Mouse (Mus musculus) kidney, embryonic 16.5 days (tissue): Measurements from ENCODE around the gene Zfp418. TPM values are rescaled to one million over a fixed set of nuclear protein-coding genes. Genes with fewer than 3 reads are reported as not detected.
"Not testable (repeated sequence)": the region's sequence is repeated elsewhere in the genome, so short reads cannot be mapped to it uniquely, and the experiment has no call there.

Experiments used
- ATAC-seq: fragments of 200-750 bp; cut with Nextera tagmentation; 2 replicates; pipeline ENCODE4 v1.8.0; 2017; ENCODE audit warnings: moderate TSS enrichment; ENCODE audit not compliant: low FRiP score, low TSS enrichment
- H3K27ac ChIP-seq: fragments of 300-500 bp; sonication (generic); 2 replicates; pipeline ENCODE4 v1.5.1; 2014; ENCODE audit warnings: low read length
- H3K27me3 ChIP-seq: fragments of 300-500 bp; sonication (generic); 2 replicates; pipeline ENCODE4 v1.6.1; 2014; ENCODE audit warnings: low read length, control low read depth, mixed read lengths; ENCODE audit not compliant: insufficient read depth
- H3K36me3 ChIP-seq: fragments of 300-500 bp; sonication (generic); 2 replicates; pipeline ENCODE4 v1.6.1; 2014; ENCODE audit warnings: low read length, control low read depth, mixed read lengths; ENCODE audit not compliant: insufficient read depth
- H3K4me1 ChIP-seq: fragments of 300-500 bp; sonication (generic); 2 replicates; pipeline ENCODE4 v1.6.1; 2014; ENCODE audit warnings: low read length, control low read depth, mixed read lengths; ENCODE audit not compliant: insufficient read depth
- H3K4me2 ChIP-seq: fragments of 300-500 bp; sonication (generic); replicated peaks from 2 replicates; pipeline ENCODE4 v1.6.1; 2014; ENCODE audit warnings: low read depth, low read length
- H3K4me3 ChIP-seq: fragments of 300-500 bp; sonication (generic); 2 replicates; pipeline ENCODE4 v1.5.1; 2014; ENCODE audit warnings: mild to moderate bottlenecking, low read length
- H3K9ac ChIP-seq: fragments of 300-500 bp; sonication (generic); replicated peaks from 2 replicates; pipeline ENCODE4 v1.6.1; 2014; ENCODE audit warnings: low read length
- H3K9me3 ChIP-seq: fragments of 300-500 bp; sonication (generic); 2 replicates; pipeline ENCODE4 v1.6.1; 2016; ENCODE audit warnings: low read length, control low read depth
- WGBS: fragments of 180-500 bp; shearing (Covaris S2); extraction: QIAGEN DNeasy Blood & Tissue Kit; methylation state at CpG from one replicate; pipeline ENCODE4 v1.1.7; 2014; 5-methylcytosine and 5-hydroxymethylcytosine counted together
- polyA plus RNA-seq: library from polyadenylated mRNA; unstranded; fragments of >200 nt; fragmentation: Nextera tagmentation; extraction: Ambion mirVana; gene quantifications from 2 replicates; pipeline ENCODE4 v1.2.1, GENCODE M21; 2015

The Zfp418 gene
- polyA plus RNA-seq = 2.3 and 3.0 TPM in 2 replicates

DNA sequence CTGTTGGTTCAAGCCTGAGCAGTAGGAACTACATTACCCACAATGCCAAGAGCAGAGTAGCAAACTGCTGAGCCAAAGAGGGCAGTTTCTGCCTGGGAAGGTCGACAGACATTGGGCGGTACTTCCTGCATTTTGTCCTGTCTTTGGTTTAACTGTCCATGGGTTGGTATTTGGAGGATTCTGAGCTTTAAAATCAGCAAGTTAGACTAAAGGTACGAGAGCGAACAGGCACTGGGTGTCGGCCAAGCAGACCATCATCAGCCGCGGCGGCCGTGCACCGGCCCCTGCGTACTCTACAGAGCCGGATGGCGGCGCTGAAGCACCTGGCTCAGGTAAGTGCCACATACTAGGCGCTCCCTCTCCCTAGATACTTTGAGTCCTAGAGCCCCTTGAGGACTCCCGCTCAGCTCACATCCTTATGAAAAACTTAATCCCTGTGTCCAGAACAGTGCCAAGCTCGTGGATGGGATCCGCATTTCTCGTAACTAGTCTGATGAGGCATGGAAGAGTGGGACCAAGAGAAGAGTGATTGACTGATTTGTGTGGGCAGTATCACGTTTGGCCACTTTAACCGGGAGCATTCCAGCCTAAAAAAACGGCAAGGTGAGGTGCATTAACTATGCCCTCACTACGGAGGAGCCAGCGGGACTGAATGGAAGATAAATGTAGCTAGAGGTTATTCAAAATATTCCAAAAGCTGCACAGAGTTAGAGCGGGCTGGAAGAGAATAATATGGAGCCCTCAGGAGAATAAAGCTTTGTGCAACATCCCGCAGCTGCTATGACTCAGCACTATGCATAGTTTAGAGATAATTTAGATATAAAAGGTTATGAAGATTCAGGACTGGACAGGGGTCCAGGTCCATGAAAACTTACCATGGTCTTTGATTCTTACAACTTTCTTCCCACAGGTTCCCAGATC is at the start of gene Zfp418:
TSS of gene Zfp418 (plus strand) at position 104 of the 921 bp plus-strand sequence.
- peak within 1 kb of the TSS; percentile 73 for H3K4me3 ChIP-seq
- H3K4me1 ChIP-seq = peaks cover 4% of the 10 kb centered on the region; the same call in 1 of the 2 replicates
- WGBS = under 1% methylated on average over 26 of the region's 26 CpGs
- H3K36me3 ChIP-seq = peaks cover 8% of the 10 kb centered on the region; the same call in 1 of the 2 replicates
- peak; percentile 99 for ATAC-seq
- H3K9me3 ChIP-seq = no peaks in the 10 kb centered on the region
- peak within 1 kb of the TSS; percentile 72 for H3K27ac ChIP-seq
- peak within 1 kb of the TSS; percentile 74 for H3K4me2 ChIP-seq
- peak within 1 kb of the TSS; percentile 78 for H3K9ac ChIP-seq
- no peaks in the 10 kb centered on the region for H3K27me3 ChIP-seq

GRCm38 (mm10) chr7:7121602-7121980 is 49.5 kb upstream of the Zfp418 start:
- Histone ChIP-seq H3K4me3 (peak overlapping the region; percentile 55), H3K27me3 (no peaks in the 10 kb centered on the region), H3K4me1 (peaks cover 7% of the 10 kb centered on the region), H3K9me3 (no peaks in the 10 kb centered on the region), H3K27ac (no peak overlapping the region), H3K9ac (no peak overlapping the region; the same call in 1 of the 2 replicates), H3K36me3 (peaks cover 8% of the 10 kb centered on the region), H3K4me2 (peak overlapping the region; percentile 54)
- WGBS = 54% methylated on average over 6 of the region's 6 CpGs
- ATAC-seq = no peak

DNA sequence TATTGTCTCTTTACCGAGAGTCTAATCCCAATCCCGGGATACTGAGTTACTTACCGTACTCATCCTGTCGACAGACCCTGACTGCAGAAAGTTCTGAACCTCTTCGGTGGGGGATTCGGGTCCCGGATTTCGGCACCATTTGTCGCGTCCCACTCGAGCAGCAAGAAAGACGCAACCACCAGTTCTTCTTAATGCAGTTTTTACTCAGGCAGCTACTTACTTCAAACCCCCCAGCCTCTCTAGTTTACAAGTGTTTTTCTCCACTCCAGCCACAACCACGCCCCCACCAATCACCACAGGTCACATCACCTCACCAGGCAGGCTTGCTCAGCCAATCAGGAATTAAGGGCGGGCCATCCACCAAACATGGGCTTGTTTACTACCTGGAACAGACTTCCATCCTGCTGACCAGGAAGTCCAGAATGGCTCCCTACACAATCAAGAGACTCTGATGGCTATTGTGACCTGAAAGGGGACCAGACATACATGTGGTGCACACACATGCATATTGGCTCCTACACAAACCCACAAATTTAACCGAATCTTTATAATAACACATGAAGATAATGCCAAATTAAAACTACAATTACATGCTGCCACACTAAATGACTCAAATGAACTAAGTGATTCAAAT is 40.5 kb upstream of the Zfp418 start:
- H3K36me3 ChIP-seq, H3K27me3 ChIP-seq, H3K4me1 ChIP-seq, H3K9me3 ChIP-seq, H3K4me2 ChIP-seq, ATAC-seq, H3K9ac ChIP-seq, H3K27ac ChIP-seq, H3K4me3 ChIP-seq: not testable (repeated sequence)
- WGBS = 94% methylated on average over 14 of the region's 15 CpGs

- H3K27me3 ChIP-seq = no peaks in the 10 kb centered on the region
- H3K9ac ChIP-seq = no peak overlapping the region
- H3K4me3 ChIP-seq = no peak overlapping the region
- no peaks in the 10 kb centered on the region for H3K9me3 ChIP-seq
- no peaks in the 10 kb centered on the region for H3K4me1 ChIP-seq
- no peak overlapping the region for H3K4me2 ChIP-seq
- H3K36me3 ChIP-seq = peaks cover 3% of the 10 kb centered on the region; the same call in 1 of the 2 replicates
- WGBS = 85% methylated on average over 8 of the region's 8 CpGs
- no peak overlapping the region for H3K27ac ChIP-seq
- no peak for ATAC-seq
Observed at GRCm38 (mm10) chr7:7132751-7133150, 38.4 kb upstream of the Zfp418 start.

- Histone ChIP-seq H3K9ac (peak within 1 kb of the TSS; percentile 76), H3K27me3 (no peaks in the 10 kb centered on the region), H3K9me3 (no peaks in the 10 kb centered on the region), H3K4me3 (peak within 1 kb of the TSS; percentile 61), H3K4me1 (no peaks in the 10 kb centered on the region), H3K36me3 (peaks cover 3% of the 10 kb centered on the region; the same call in 1 of the 2 replicates), H3K4me2 (peak within 1 kb of the TSS; percentile 53), H3K27ac (no peak within 1 kb of the TSS)
- peak; percentile 98 for ATAC-seq
- WGBS = 4% methylated on average over 16 of the region's 16 CpGs
Observed at GRCm38 (mm10) chr7:7136379-7136866, 34.7 kb upstream of the Zfp418 start, which contains the start of gene Zfp773. TSS of gene Zfp773 (minus strand) at chr7:7136755.

GRCm38 (mm10) chr7:7144215-7144614 is 26.9 kb upstream of the Zfp418 start:
- H3K27ac ChIP-seq = no peak overlapping the region
- no peaks in the 10 kb centered on the region for H3K4me1 ChIP-seq
- H3K27me3 ChIP-seq = no peaks in the 10 kb centered on the region
- no peak overlapping the region for H3K4me3 ChIP-seq
- WGBS = 89% methylated on average over 1 of the region's 1 CpGs
- H3K36me3 ChIP-seq = no peaks in the 10 kb centered on the region
- no peak overlapping the region for H3K4me2 ChIP-seq
- peaks cover 8% of the 10 kb centered on the region; the same call in 1 of the 2 replicates for H3K9me3 ChIP-seq
- no peak overlapping the region for H3K9ac ChIP-seq
- ATAC-seq = no peak

DNA sequence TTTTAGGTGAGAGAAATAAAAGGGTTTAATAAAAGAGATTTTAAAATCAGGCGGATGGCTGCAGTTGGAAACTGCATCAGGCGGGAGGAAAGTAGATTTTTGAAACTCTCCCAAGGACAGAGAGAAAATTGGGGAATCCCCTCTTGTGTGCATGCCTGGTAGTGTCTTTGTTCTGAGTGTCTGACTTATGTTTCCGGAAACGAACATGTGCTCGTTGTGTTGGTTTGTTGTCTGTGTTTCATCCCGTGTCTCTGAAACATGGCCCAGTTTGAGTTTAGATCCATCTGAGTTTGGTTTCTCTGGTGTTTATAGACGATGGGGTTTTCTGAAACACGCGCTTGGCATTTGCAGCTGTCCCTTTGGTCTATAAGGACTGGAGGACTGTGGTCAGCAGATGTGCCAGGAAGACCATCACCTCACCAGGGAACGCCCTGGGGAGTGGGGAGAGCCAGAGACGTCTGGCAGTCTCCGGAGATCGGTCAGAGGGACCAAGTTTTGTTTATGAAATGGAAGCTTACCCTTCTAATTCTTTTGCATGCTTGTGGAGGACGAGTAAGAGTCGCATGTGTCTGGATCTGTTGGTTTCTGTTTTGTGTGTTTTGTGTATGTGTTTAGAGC is 25.0 kb upstream of the Zfp418 start:
- 91% methylated on average over 15 of the region's 15 CpGs for WGBS
- no peaks in the 10 kb centered on the region for H3K4me1 ChIP-seq
- H3K4me3 ChIP-seq = no peak overlapping the region
- no peak overlapping the region for H3K4me2 ChIP-seq
- H3K9me3 ChIP-seq = peaks cover 8% of the 10 kb centered on the region; the same call in 1 of the 2 replicates
- no peak for ATAC-seq
- H3K9ac ChIP-seq = no peak overlapping the region
- H3K27me3 ChIP-seq = no peaks in the 10 kb centered on the region
- H3K27ac ChIP-seq = no peak overlapping the region
- H3K36me3 ChIP-seq = no peaks in the 10 kb centered on the region

- ATAC-seq = no peak
- H3K9me3 ChIP-seq = no peaks in the 10 kb centered on the region
- peaks cover 19% of the 10 kb centered on the region for H3K36me3 ChIP-seq
- no peaks in the 10 kb centered on the region for H3K27me3 ChIP-seq
- H3K4me3 ChIP-seq = no peak overlapping the region
- no peak overlapping the region for H3K27ac ChIP-seq
- H3K4me1 ChIP-seq = no peaks in the 10 kb centered on the region
- no peak overlapping the region for H3K4me2 ChIP-seq
- no peak overlapping the region for H3K9ac ChIP-seq
- WGBS = 93% methylated on average over 1 of the region's 1 CpGs
Observed at GRCm38 (mm10) chr7:7185897-7186296, 14.8 kb downstream of the Zfp418 start.

DNA sequence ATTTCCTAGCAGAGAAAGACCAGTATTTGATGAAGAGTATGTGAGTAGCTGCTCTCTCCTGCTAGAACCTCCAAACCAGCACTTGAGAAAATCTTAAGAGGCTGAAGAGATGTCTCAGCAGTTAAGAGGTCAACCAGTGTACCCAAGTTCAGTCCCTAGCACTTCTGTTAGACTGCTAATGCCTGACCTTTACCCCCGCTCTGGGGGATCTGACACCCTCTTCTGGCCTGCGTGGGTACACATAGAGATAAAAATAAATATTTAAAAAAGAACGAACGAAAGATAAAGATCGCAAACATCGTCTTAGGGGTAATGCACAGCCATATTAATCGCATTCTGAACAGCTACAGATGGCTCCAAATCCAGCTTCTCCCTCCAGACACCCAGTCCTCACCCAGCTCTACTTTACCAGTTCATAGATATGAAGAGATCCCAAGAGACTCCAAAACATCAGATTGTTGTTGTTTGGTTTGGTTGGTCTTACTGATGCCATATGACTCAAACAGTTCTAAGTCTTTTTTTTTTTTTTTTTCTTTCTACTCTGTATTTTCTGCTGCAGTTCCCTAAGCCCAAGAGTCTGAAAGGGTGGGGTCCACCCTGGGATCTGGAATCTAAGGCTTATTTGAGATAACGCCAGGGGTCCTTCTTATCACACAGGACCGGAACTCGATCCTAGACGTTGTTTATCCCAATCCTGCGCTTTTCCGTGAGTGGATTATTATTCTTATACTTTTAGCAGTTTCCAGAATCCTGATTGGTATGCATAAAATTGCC is 16.5 kb downstream of the Zfp418 start:
- H3K4me2 ChIP-seq = peak overlapping the region; percentile 52
- peak overlapping the region; percentile 70 for H3K4me3 ChIP-seq
- H3K27ac ChIP-seq = no peak overlapping the region
- no peaks in the 10 kb centered on the region for H3K4me1 ChIP-seq
- H3K36me3 ChIP-seq = peaks cover 2% of the 10 kb centered on the region; the same call in 1 of the 2 replicates
- H3K9me3 ChIP-seq = no peaks in the 10 kb centered on the region
- H3K27me3 ChIP-seq = no peaks in the 10 kb centered on the region
- H3K9ac ChIP-seq = peak overlapping the region; percentile 59
- peak; percentile 60 for ATAC-seq
- 33% methylated on average over 13 of the region's 13 CpGs for WGBS
